Mouse (Mus musculus) gastrocnemius, adult 2 months (tissue): ENCODE measurements around the gene Efcab8. TPM values are rescaled to one million over a fixed set of nuclear protein-coding genes. Genes with fewer than 3 reads are reported as not detected.
"Not testable (repeated sequence)": the region's sequence is repeated elsewhere in the genome, so short reads cannot be mapped to it uniquely, and the experiment has no call there.

Source experiments
- DNase-seq: peaks from one replicate; pipeline ENCODE4 v3.0.0; 2022
- H3K27ac ChIP-seq: fragments of 200-600 bp; 2 replicates; pipeline ENCODE4 v1.8.1; 2022; ENCODE audit warnings: mild to moderate bottlenecking
- H3K4me3 ChIP-seq: fragments of 200-600 bp; 2 replicates; pipeline ENCODE4 v1.8.1; 2022; ENCODE audit warnings: mild to moderate bottlenecking, moderate library complexity
- CTCF ChIP-seq: fragments of 200-600 bp; IDR thresholded peaks from 2 replicates; pipeline ENCODE4 v1.8.1; 2022; ENCODE audit warnings: antibody characterized with exemption, mild to moderate bottlenecking, moderate library complexity
- intact Hi-C: fragments of 180-260 bp; cut with DNase I; formaldehyde crosslinking; loops from one replicate; pipeline ENCODE4 v1.15.1; 2025
- total RNA-seq, 2 experiments: library from RNA; stranded (reverse); gene quantifications; 2 replicates each; pipeline ENCODE4 v1.2.3; 2021

Efcab8 gene
- total RNA-seq, 2 experiments from 2014 or later = not detected

DNA sequence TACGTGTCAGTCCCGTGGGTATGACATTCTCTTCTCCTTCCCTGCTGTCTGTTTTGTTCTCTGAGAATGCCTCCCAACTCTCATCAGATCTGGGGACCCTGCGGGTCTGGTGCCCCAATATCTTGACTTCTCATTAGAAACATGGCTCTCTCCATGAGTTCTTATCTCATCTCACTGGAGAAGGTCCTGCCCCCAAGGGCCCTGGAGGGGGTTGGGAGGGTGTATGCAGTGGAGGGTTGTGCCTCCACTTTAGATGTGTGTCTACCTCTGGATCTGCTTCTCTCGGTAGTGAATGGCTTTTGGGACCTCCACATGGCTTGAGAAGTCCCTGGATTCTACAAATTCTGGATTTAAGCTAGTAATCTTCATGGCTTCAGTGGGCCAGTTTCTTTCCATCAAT lies 1.4 kb downstream of the Efcab8 start:
- DNase-seq = no peak
- intact Hi-C loops = no loop called here
- Histone ChIP-seq H3K4me3 (no peak overlapping the region), H3K27ac (no peak overlapping the region)
- TF ChIP-seq CTCF = no peak

DNA sequence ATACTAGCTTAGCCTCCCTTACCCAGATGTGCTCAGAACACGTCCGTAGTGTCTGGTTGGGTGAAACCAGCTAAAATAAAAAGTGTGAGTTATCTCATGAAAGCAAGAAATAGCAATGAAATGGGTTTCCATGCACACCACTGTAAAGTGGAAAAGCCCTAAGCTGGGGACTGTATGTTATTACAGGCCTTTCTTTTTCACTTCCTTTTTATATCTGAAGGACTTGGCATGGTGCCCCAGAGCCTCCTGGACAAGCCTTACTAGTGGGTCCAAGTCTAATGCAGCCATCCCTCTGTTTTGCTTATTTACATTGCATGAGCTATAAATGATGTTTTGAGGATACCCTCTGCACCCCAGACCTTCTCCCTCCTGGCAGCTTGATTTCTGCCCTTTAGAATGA lies 4.9 kb downstream of the Efcab8 start:
- H3K27ac ChIP-seq = no peak overlapping the region
- TF ChIP-seq CTCF = no peak
- H3K4me3 ChIP-seq = no peak overlapping the region
- peak; percentile 28 for DNase-seq
- intact Hi-C loops = no loop called here

DNA sequence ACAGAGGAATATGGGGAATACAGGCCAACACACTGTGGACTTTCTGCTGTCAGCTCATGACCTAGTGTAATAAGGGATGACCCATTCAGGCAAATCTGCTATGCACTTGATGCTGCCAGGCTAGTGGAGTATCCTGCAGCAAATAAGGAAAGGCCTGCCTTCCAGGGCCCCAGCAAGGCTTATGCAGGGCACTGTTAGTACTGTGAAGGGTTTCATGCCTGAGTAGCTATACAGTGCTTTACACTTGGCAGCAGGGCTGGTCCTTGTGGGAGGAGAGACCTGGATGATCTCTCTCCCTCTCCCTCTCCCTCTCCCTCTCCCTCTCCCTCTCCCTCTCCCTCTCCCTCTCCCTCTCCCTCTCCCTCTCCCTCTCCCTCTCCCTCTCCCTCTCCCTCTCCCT lies 13.6 kb downstream of the Efcab8 start:
- H3K27ac ChIP-seq = no peak overlapping the region
- no peak for DNase-seq
- TF ChIP-seq CTCF = no peak
- intact Hi-C loops = no loop called here
- H3K4me3 ChIP-seq = no peak overlapping the region

DNA sequence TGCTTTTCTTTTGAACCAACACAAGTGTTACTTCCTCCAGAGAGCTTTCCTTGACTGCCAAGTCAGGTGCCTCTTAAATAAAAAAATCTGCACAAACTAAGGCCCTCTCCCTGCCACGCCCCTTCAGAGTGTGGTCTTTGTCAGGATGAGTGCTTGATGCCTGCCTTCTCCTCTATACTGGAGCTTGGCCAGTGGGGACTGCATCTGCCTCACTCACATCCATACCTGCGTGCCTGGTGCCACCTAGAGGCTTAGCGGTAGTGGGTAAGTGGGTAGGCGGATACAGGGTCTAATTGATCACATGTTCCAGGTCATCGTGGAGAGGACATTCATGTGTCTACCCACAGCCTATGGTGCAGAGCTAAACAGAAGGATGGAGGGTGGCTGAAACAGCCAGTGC lies 15.4 kb downstream of the Efcab8 start:
- peak; percentile 46 for TF ChIP-seq CTCF
- intact Hi-C loops = no loop called here
- no peak overlapping the region for H3K27ac ChIP-seq
- H3K4me3 ChIP-seq = no peak overlapping the region
- DNase-seq = peak; percentile 37

DNA sequence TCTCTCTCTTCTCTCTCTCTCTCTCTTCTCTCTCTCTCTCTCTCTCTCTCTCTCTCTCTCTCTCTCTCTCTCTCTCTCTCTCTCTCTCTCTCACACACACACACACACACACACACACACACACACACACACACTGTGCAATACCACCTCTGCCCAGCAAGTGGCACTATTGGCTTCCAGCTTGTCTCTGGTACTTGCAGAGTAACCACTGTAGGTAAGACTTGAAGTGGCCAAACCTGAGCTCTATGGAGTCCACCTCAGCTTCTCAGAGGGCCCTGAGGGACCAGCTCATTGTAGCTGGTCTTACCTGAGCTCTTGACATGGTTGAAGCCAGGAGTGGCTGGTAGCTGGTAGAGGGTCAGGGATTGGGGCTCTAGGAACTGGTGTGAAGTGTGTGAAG lies 27.7 kb downstream of the Efcab8 start:
- intact Hi-C loops = loop anchor here (2.0 kb wide), 1 partner anchor 123 kb away; no protein-coding TSS in a partner anchor
- TF ChIP-seq CTCF = peak; percentile 50
- DNase-seq = peak; percentile 48
- not testable (repeated sequence) for H3K4me3 ChIP-seq, H3K27ac ChIP-seq

DNA sequence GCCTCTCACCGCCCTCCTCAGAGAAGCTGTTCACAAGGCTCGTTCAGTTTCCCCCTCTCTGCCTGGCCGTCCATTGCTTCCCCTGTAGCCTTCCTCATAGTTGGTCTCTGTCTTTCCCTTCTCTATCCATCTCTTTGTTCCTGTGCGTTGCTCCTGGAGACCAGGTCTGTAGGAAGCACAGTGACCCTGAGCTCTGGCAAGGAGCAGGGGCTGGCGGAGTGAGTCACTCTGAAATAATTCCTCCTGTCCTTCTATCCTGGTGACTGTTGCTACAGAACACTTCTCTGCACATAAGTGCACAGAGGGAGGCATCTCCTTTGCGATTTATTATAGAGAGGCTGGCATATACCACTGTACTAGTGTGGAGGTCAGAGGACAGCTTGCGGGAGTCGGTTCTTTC lies 28.4 kb downstream of the Efcab8 start:
- intact Hi-C loops = no loop called here
- H3K4me3 ChIP-seq = no peak overlapping the region
- DNase-seq = no peak
- TF ChIP-seq CTCF = no peak
- H3K27ac ChIP-seq = no peak overlapping the region

DNA sequence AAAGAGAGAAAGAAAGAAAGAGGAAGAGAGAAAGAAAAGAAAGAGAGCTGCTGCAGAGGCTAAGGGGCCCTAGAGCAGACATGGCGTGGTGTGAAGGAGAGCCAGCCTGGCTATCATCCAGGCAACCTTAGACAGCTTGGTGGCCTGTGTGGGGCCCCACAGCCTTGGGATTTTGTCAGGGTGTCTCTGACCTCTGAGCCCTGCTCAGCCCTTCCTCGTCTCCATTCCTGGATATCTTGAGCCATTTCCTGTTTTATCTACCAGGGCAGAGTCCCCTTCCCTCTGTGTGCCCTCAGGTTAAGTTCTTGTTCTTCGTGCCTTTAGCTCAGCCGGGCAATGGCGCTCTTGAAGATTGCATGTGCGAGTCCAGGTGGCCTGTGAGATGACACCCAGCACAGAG lies 29.1 kb downstream of the Efcab8 start:
- no peak for TF ChIP-seq CTCF
- Histone ChIP-seq H3K27ac (no peak overlapping the region), H3K4me3 (no peak overlapping the region)
- DNase-seq = no peak
- intact Hi-C loops = no loop called here

DNA sequence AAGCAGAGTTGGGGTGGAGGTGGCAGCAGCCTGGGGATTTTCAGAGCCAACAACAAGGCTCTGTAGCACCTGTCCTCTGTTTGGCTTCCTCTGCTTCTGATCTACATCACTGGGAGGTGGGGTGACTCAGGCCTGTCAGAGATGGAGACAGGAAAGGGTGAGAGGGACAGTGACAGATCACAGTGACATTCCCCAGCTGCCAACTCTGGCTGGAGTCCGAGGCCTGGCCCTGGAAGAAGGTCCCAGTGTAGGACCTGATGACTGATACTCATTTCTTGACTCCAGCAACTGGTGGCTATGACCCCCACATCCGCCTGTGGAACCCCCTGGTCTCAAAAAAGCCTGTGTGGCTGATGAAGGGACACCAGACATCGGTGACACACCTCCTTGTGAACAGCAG lies 30.2 kb downstream of the Efcab8 start:
- intact Hi-C loops = no loop called here
- Histone ChIP-seq H3K27ac (no peak overlapping the region), H3K4me3 (no peak overlapping the region)
- DNase-seq = no peak
- TF ChIP-seq CTCF = no peak

DNA sequence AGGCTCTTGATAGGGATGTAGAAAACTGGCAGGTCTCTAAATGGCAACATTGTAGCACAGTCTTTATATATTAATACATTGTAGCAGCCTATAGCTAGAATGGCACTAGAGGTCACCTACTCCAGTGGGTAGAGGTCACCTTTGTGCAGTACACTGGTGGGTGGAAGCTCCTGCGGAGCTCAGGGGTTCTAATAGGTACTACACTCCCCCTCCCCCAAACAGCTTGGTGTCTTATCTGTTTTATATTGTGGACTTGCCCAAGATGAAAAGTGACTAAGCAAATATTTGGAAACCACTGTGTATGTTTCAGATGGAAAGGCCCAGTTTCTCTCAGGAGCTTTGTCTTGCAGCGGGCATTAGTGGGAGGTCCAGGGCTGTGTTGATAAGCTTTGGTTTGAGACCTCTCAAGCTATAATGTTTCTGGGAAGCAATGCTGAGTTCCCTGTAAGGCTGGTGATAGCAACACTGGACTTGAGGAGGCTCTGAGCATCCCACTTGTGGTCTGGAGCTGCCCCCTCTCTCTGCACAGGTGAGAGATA lies 42.3 kb downstream of the Efcab8 start:
- Histone ChIP-seq H3K27ac (no peak overlapping the region), H3K4me3 (no peak overlapping the region)
- DNase-seq = no peak
- no peak for TF ChIP-seq CTCF
- intact Hi-C loops = no loop called here

DNA sequence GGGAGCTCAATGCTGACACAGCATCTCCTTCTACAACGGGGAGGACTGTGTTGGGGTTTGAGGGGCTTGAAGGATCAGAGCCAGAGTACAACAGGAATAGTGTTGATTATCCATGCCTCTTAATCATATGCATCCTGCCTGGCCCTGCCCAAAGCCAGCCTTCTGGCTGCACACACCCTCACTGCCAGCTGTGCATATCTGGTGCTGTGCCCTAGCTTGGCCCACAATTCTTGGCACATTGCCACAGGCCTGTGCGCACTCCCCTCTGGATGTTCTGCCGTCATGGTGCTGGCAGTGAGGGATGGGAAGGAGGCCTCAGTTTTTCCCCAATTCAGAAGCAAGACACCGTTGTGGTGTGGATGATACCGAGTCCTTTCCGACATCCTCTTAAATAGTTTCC lies 44.9 kb downstream of the Efcab8 start:
- Histone ChIP-seq H3K4me3 (no peak overlapping the region), H3K27ac (no peak overlapping the region)
- peak; percentile 33 for DNase-seq
- no peak for TF ChIP-seq CTCF
- intact Hi-C loops = no loop called here

DNA sequence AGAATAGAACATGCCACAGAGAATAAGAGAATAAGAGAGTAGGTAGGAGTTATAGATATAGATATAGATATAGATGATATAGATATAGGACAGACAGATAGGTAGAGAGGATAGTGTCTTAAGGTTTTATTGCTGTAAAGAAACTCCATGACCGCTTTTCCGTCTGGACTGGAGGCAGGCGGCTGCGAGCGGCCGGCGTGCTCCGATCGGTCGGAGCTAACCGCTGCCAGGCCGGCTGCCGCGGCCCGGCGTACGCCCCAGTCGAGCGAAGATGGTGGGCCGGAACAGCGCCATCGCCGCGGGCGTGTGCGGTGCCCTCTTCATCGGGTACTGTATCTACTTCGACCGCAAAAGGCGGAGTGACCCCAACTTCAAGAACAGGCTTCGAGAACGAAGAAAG lies 46.2 kb downstream of the Efcab8 start:
- DNase-seq, intact Hi-C loops, H3K27ac ChIP-seq, H3K4me3 ChIP-seq: not testable (repeated sequence)

DNA sequence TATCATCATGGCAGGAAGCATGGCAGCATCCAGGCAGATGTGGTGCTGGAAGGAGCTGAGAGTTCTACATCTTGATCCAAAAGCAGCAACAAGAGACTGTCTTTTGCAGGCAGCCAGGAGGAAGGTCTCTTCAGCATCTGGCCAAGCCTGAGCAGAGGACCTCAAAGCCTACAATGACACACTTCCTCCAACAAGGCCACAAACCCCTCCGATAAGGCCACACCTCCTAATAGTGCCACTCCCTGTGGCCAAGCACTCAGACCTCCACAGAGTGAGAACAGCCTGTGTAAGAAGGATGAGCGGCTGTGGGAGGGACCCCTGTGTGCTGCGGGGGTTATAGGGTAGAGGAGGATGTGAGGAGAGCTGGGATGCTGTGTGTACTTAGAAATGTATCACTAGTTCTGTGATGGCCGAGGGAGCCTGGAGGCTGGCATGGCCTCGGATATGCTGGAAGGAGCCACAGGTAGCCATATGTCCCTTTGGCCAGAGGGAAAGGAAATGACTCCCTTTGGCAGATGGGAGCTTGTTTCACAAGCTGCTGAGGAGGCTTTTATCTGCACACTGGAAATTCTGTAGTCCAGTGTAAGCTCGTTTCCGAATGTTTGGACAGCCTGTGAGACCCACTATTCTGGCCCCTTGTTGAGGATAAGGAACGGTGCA lies 47.6 kb downstream of the Efcab8 start:
- H3K27ac ChIP-seq = no peak overlapping the region
- no peak overlapping the region for H3K4me3 ChIP-seq
- intact Hi-C loops = no loop called here
- TF ChIP-seq CTCF = no peak
- DNase-seq = no peak

DNA sequence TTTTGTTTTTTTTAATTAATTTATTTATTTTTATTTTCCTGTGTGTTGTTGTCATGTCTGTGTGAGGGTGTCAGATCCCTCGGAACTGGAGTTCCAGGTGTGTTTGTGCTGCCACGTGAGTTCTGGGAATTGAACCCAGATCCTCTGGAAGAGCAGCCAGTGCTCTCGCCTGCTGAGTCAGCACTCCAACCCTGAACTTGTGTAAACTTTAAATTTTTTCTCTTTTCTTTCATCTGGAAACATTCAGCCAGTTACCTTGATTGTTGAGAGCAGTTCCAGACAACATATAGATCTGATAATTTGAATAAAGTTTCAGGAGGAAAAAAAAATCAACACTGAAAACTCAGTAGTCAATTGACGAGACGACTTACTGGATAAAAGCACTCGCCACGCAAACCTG lies 49.0 kb downstream of the Efcab8 start:
- no peak for TF ChIP-seq CTCF
- intact Hi-C loops = no loop called here
- Histone ChIP-seq H3K4me3 (no peak overlapping the region), H3K27ac (no peak overlapping the region)
- DNase-seq = no peak

DNA sequence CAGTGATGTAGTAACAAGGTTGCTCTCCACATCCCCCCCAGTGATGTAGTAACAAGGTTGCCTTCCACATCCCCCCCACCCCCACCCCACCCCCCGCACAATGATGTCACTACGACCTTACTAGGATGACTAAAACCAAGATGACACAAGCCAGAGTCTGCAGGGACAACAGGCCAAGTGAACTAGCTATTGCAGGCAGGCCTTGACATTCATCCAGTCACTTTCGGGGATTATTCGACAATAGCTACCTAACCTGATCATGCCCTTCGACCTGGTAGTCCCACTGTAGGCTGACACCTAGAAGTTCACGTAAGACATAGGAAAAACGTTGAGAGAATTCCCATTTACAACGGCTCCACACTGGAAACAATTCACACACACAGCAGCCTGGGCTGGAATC lies 53.6 kb downstream of the Efcab8 start:
- no peak for DNase-seq
- no peak overlapping the region for H3K4me3 ChIP-seq
- intact Hi-C loops = no loop called here
- no peak overlapping the region for H3K27ac ChIP-seq
- TF ChIP-seq CTCF = no peak
